Mouse (Mus musculus): ENCODE measurements around the gene Snapin. TPM values are rescaled to one million over a fixed set of nuclear protein-coding genes. Genes with fewer than 3 reads are reported as not detected.

The Snapin gene
- polyA plus RNA-seq, 1 experiment: 25.3 TPM

DNA sequence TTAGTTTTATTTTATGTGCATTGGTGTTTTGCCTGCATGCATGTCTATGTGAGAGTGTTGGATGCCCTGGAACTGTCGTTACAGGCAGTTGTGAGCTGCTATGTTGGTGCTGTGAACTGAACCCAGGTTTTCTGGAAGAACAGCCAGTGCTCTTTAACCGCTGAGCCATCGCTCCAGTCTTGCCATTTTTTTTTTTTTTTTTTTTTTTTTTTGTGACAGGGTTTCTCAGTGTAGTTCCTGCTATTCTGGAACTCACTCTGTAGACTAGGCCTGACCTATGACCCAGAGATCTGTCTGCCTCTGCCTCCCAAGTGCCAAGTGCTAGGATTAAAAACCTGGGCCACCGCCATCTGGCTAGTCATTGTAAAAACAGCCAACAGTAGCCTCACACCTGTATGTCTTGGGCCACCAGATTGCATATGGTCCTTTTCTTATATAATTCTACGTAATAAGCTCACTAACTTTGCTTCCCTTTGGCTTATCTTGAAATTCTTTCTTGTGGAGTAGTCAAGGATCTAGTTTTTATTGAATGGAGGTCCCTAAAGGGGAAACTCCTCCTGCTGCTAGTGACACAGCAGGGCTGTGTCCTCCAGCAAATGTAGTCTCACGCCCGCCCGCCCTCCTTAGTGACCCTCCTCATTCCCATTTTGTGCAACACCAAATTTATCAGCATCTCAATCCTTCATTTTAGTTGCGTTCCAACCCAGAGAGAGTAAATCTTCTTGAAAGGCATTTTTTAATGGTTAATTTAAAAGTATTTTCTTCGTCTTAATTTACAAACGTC lies 45.2 kb downstream of the Snapin start:
- Histone ChIP-seq H3K27ac (ENCODE audit: insufficient read depth, low read depth, low read length) (peak overlapping the region; percentile 56), H3K27me3 (replicated peaks; ENCODE audit: control insufficient read depth, insufficient read depth, low read length) (no peaks in the 10 kb centered on the region), H3K36me3 (ENCODE audit: control insufficient read depth, insufficient read depth, low read length) (no peaks in the 10 kb centered on the region), H3K4me3 (ENCODE audit: insufficient read depth, low read depth, low read length) (no peak overlapping the region), H3K4me1 (ENCODE audit: control insufficient read depth, insufficient read depth, low read length) (0 out of 2 replicates have a peak, but pooled peaks cover 4% of the 10 kb centered on the region)
- DNase-seq: peak; percentile 26
- TF ChIP-seq CTCF (conservative IDR thresholded peaks at IDR 0.05; ENCODE audit: insufficient read depth, insufficient read length, low read depth, low read length) (no peak), POLR2A (IDR thresholded peaks at IDR 0.05; ENCODE audit: low read depth, low read length) (no peak)
- 69% methylated on average over 11 of the region's 11 CpGs for WGBS

DNA sequence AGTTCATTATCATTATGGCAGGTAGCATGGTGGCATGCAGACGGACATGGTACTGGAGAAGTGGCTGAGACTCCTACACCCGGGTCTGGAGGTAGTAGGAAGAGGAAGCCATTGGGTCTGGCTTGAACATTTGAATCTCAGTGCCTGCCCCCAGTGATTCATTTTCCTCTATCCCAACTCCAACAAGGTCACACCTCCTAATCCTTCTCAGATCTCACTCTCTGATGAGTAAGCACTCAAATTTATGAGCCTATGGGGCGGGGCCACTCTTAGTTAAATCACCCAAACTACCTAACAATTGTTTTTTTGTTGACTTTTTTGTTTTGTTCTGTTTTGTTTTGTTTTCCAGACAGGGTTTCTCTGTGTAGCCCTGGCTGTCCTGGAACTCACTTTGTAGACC lies 46.9 kb downstream of the Snapin start:
- H3K27me3 ChIP-seq (replicated peaks; ENCODE audit: control insufficient read depth, insufficient read depth, low read length): no peaks in the 10 kb centered on the region
- no peaks in the 10 kb centered on the region for H3K36me3 ChIP-seq (ENCODE audit: control insufficient read depth, insufficient read depth, low read length)
- DNase-seq: no peak
- H3K4me1 ChIP-seq (ENCODE audit: control insufficient read depth, insufficient read depth, low read length): 0 out of 2 replicates have a peak, but pooled peaks cover 4% of the 10 kb centered on the region
- WGBS: 88% methylated on average over 3 of the region's 3 CpGs
- TF ChIP-seq POLR2A (IDR thresholded peaks at IDR 0.05; ENCODE audit: low read depth, low read length): no peak
- TF ChIP-seq CTCF (conservative IDR thresholded peaks at IDR 0.05; ENCODE audit: insufficient read depth, insufficient read length, low read depth, low read length): no peak
- no peak overlapping the region for H3K4me3 ChIP-seq (ENCODE audit: insufficient read depth, low read depth, low read length)
- no peak overlapping the region for H3K27ac ChIP-seq (ENCODE audit: insufficient read depth, low read depth, low read length)

DNA sequence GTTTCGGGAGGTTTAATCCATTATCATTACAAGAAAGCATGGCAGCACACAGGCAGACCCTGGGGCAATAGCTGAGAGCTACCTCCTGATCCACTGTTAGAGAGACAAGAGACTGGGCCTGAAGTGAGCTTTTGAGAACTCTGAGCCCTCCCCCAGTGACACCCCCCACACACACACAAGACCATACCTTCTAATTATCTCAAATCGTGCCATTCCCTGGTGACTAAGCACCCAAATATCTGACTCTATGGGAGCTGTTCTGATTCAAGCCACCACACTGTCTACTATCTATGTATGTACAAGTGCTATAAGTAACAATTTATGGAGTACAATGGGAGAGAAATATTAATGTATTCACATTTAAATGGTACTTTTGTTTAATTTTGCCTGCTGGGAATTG lies 50.1 kb downstream of the Snapin start:
- WGBS: 90% methylated on average over 2 of the region's 2 CpGs

More for the DNA sequence above, 50.1 kb downstream of the Snapin start:
- DNase-seq: no peak
- no peak overlapping the region for H3K4me3 ChIP-seq (ENCODE audit: insufficient read depth, low read depth, low read length)
- no peaks in the 10 kb centered on the region for H3K27me3 ChIP-seq (replicated peaks; ENCODE audit: control insufficient read depth, insufficient read depth, low read length)
- TF ChIP-seq POLR2A (IDR thresholded peaks at IDR 0.05; ENCODE audit: low read depth, low read length) (no peak), CTCF (conservative IDR thresholded peaks at IDR 0.05; ENCODE audit: insufficient read depth, insufficient read length, low read depth, low read length) (no peak)
- no peaks in the 10 kb centered on the region for H3K36me3 ChIP-seq (ENCODE audit: control insufficient read depth, insufficient read depth, low read length)
- H3K27ac ChIP-seq (ENCODE audit: insufficient read depth, low read depth, low read length): no peak overlapping the region
- H3K4me1 ChIP-seq (ENCODE audit: control insufficient read depth, insufficient read depth, low read length): no peaks in the 10 kb centered on the region

Other genes with a start within 250 kb of the Snapin start
- gene Creb3l4, start 247.5 kb downstream of the Snapin start, polyA plus RNA-seq (2012; rRNA removed): 1.0 and 1.5 TPM in 2 replicates
- gene Slc39a1, start 242.9 kb downstream of the Snapin start, polyA plus RNA-seq (2012; rRNA removed): 71.3 and 74.2 TPM in 2 replicates
- gene Crtc2, start 236.9 kb downstream of the Snapin start, polyA plus RNA-seq (2012; rRNA removed): 48.2 and 57.6 TPM in 2 replicates
- gene Dennd4b, start 225.8 kb downstream of the Snapin start, polyA plus RNA-seq (2012; rRNA removed): 12.3 and 13.6 TPM in 2 replicates
- gene Gatad2b, start 197.9 kb downstream of the Snapin start, polyA plus RNA-seq (2012; rRNA removed): 18.5 and 18.6 TPM in 2 replicates
- 12.9 and 16.2 TPM in 2 replicates for gene Slc27a3, start 101.1 kb downstream of the Snapin start, polyA plus RNA-seq (2012; rRNA removed)
- gene Ints3, start 57.4 kb downstream of the Snapin start, polyA plus RNA-seq (2012; rRNA removed): 22.9 and 23.6 TPM in 2 replicates
- gene Npr1, start 25.2 kb downstream of the Snapin start, polyA plus RNA-seq (2012; rRNA removed): 51.4 and 55.4 TPM in 2 replicates
- 19.4 and 22.8 TPM in 2 replicates for gene Ilf2, start 14.9 kb downstream of the Snapin start, polyA plus RNA-seq (2012; rRNA removed)
- gene Chtop, start 18.5 kb upstream of the Snapin start, polyA plus RNA-seq (2012; rRNA removed): 26.6 and 36.6 TPM in 2 replicates
- gene S100a1, start 23.4 kb upstream of the Snapin start, polyA plus RNA-seq (2012; rRNA removed): 625 and 771 TPM in 2 replicates
- gene S100a13, start 23.4 kb upstream of the Snapin start, polyA plus RNA-seq (2012; rRNA removed): 64.7 and 65.4 TPM in 2 replicates
- gene S100a14, start 35.8 kb upstream of the Snapin start, polyA plus RNA-seq (2012; rRNA removed): 0.45 and 0.61 TPM in 2 replicates
- gene S100a16, start 46.2 kb upstream of the Snapin start, polyA plus RNA-seq (2012; rRNA removed): 124 and 140 TPM in 2 replicates
- gene S100a3, start 69.5 kb upstream of the Snapin start, polyA plus RNA-seq (2012; rRNA removed): 0.23 and 0.34 TPM in 2 replicates
- not detected in 2 replicates for gene S100a2, start 99.2 kb upstream of the Snapin start, polyA plus RNA-seq (2012; rRNA removed)
- gene Gm42674, start 110.9 kb upstream of the Snapin start, polyA plus RNA-seq (2012; rRNA removed): not detected in 2 replicates
- gene S100a4, start 112.7 kb upstream of the Snapin start, polyA plus RNA-seq (2012; rRNA removed): 10.3 and 16.9 TPM in 2 replicates
- not detected in 2 replicates for gene S100a5, start 117.5 kb upstream of the Snapin start, polyA plus RNA-seq (2012; rRNA removed)
- 95.8 and 129 TPM in 2 replicates for gene S100a6, start 121.8 kb upstream of the Snapin start, polyA plus RNA-seq (2012; rRNA removed)
- 0.11 and 0.27 TPM in 2 replicates for gene S100a7a, start 163.0 kb upstream of the Snapin start, polyA plus RNA-seq (2012; rRNA removed)
- 0.26 and 1.2 TPM in 2 replicates for gene S100a8, start 177.9 kb upstream of the Snapin start, polyA plus RNA-seq (2012; rRNA removed)
- 0.39 and 1.4 TPM in 2 replicates for gene S100a9, start 204.7 kb upstream of the Snapin start, polyA plus RNA-seq (2012; rRNA removed)
- gene Pglyrp4, start 235.9 kb upstream of the Snapin start, polyA plus RNA-seq (2012; rRNA removed): not detected in 2 replicates

Data from kidney, adult 2 months (tissue).